Mouse (Mus musculus): ENCODE data around the gene Fbxo7.

Fbxo7 gene

DNA sequence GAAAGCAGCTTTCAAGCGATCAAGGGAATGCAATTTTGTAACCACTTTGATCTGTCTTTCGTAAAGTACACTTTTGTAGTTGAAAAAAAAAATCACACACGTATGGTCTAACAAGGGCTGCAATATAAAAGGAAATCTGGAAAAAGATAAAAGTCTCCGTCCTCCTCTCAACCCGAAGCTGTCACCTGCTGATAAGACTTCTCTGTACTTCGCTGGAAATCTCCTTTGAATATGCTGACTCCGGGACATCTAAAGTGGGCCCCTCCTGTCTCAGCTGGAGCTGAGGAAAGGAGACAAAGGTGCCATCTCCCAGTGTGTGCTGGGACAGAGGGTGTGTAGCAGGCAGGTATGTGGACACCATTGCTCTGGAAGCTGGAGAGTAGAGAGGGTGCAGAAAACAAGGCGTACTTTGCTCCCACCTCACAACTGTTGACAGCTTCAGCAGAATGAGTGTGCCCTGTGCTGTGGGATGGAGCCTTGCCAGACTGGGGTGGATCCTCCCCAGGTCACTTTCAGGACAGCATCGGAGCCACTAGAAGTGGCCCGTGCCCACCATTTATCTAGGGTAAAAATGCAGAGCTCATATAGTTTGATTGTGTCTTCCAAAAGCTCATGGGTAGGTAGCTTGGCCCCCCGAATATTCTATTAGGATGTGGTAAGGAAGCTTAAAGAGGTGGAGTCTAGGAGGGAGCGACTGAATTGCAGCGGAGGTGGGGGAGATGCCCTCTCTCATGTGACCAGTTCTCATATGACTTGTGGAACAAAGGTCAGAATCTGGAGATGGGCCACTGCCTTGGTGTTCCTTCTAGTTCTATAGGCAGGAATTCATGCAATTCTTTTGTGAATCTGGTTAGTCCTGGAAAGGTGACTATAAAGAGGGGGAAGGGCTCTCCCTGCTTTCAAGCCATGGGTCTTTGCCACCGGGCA is 71.6 kb downstream of the Fbxo7 start:
- peak; percentile 57 for DNase-seq

DNA sequence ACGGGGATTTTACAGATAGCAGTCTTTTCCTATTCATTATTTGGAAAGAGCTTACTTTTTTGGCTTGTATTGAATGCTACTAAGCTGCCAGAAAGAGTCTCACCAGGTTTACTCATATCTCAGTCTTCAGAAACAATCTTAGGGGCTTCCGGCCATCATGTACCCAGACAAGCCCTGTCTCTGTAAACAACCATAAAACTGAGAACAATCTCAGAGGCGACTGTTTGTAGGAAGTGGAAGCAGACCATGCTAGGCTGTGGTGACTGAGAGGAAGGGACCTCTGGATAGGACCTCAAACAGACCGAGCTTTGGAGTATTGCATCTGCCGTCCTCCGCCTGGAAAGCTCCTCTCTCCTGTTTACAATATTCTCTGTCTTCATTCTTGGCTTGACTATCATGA is 76.6 kb downstream of the Fbxo7 start:
- no peak for DNase-seq

DNA sequence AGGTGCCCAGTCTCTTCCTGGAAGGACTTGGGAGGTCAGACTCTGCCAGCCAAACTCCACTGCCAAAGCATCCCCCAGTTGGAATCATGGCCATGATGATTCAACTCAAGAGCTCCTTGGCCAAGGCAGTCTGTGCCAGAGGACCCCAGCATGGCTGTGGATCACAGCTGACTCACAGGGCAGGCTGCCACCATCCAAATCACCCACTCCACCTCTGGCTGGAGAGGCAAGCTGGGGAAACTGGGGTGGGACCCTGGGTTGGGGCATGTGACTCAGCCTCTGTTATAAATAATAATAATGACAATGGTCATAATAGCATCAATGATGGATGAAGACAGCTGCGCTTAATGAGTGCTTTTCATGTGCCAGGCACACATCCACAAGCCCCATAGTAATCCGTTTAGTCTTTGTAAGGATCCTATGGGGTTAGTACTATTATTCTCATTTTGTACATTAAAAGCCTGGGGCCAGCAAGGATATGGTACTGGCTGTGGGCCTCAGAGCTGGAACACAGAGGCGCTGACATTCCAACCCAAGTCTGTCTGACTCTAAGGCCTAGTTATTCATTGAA is 78.6 kb downstream of the Fbxo7 start:
- DNase-seq, result no peak

Measured in kidney, postnatal 14 days (tissue).